In the genomic region with DNA sequence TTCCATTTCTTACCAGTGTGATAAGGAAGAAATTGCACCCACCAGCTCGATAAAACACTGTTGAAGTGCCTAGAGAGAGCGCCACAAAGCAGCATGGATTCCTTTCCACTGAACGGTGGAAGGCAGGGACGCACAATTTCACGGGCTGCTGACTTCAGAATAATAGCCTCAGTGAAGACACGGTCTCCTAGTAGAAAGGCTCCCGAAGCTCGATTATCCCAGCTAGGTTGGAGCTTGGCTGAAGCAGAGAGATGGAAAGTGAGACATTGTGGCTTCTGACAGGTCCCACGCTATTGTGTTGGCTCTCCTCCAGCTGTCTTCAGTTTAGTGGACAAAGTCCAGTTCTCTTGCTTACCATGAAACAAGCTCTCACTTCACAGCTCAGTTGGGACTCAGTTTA, we compare ENCODE assay signal across 9 mouse cellular contexts.
DNase-seq lines count a peak whose midpoint lies in the region; ATAC-seq and TF ChIP-seq lines count a peak whose summit lies in the region.
"Had no signal": no experiment of that assay in that cellular context is flagged by ENCODE, and none has a peak within 500 bp of the region (broad histone marks: within the 10 kb centered on the region; RNA-seq: fewer than 3 reads in every experiment).

No protein-coding gene starts in this region.

- H3K4me3 ChIP-seq in lung, postnatal 0 days (ENCODE audit: low read depth, low read length) = no peak overlapping the region
- H3K4me3 ChIP-seq in hindbrain, embryonic 11.5 days (ENCODE audit: low read depth, low read length) = no peak overlapping the region
- H3K4me3 ChIP-seq: liver, embryonic 13.5 days had no signal

- TF ChIP-seq CTCF in lung, postnatal 0 days (IDR thresholded peaks at IDR 0.05) = no peak

- H3K9ac ChIP-seq in lung, postnatal 0 days (replicated peaks; ENCODE audit: low read depth) = no peak overlapping the region
- H3K9ac ChIP-seq in hindbrain, embryonic 11.5 days (ENCODE audit: low read depth, low read length) = no peak overlapping the region
- H3K9ac ChIP-seq: liver, embryonic 13.5 days had no signal

- no peaks in the 10 kb centered on the region for H3K4me1 ChIP-seq in lung, postnatal 0 days (ENCODE audit: insufficient read depth, low read depth, low read length)
- peaks cover 2% of the 10 kb centered on the region; the same call in 1 of the 2 replicates for H3K4me1 ChIP-seq in hindbrain, embryonic 11.5 days (replicated peaks; ENCODE audit: control insufficient read depth, insufficient read depth, low read length)

- TF ChIP-seq EP300 in lung, postnatal 0 days (IDR thresholded peaks at IDR 0.05) = no peak

- H3K4me2 ChIP-seq in lung, postnatal 0 days (replicated peaks; ENCODE audit: low read depth, low read length) = no peak overlapping the region
- no peak overlapping the region for H3K4me2 ChIP-seq in hindbrain, embryonic 11.5 days (replicated peaks; ENCODE audit: low read depth, low read length)
- H3K4me2 ChIP-seq: liver, embryonic 13.5 days had no signal

- no peaks in the 10 kb centered on the region for H3K9me3 ChIP-seq in lung, postnatal 0 days (ENCODE audit: low read length)
- no peaks in the 10 kb centered on the region for H3K9me3 ChIP-seq in hindbrain, embryonic 11.5 days (ENCODE audit: control insufficient read depth, low read length)
- H3K9me3 ChIP-seq: liver, embryonic 13.5 days had no signal

- 44% methylated on average over 9 of the region's 9 CpGs for WGBS in lung, postnatal 0 days
- WGBS in hindbrain, embryonic 11.5 days = 18% methylated on average over 9 of the region's 9 CpGs

- ATAC-seq in lung, postnatal 0 days = no peak
- peak; percentile 83 for ATAC-seq in hindbrain, embryonic 11.5 days (ENCODE audit: low FRiP score)

- H3K27ac ChIP-seq in lung, postnatal 0 days (ENCODE audit: low read length) = no peak overlapping the region
- no peak overlapping the region for H3K27ac ChIP-seq in hindbrain, embryonic 11.5 days (ENCODE audit: low read depth, low read length)
- H3K27ac ChIP-seq: liver, embryonic 13.5 days had no signal

- DNase-seq in lung, postnatal 0 days (ENCODE audit: low spot score) = peak; percentile 23
- no peak for DNase-seq in lung, adult 18-20 months
- DNase-seq in hindbrain, embryonic 11.5 days (ENCODE audit: low spot score) = peak; percentile 62
- peak; percentile 47 to 53 for DNase-seq in kidney, postnatal 36 days
- DNase-seq in retina, postnatal 1 day = peak; percentile 81
- no peak for DNase-seq in urinary bladder, postnatal 10 days (ENCODE audit: low spot score)
- no peak for DNase-seq in adrenal gland, adult 18-20 months (ENCODE audit: low spot score in 2 of 2)
- DNase-seq: cerebellum, adult 11 months; liver, embryonic 13.5 days had no signal

- no peaks in the 10 kb centered on the region for H3K27me3 ChIP-seq in lung, postnatal 0 days (replicated peaks; ENCODE audit: insufficient read depth, low read length)
- no peaks in the 10 kb centered on the region for H3K27me3 ChIP-seq in hindbrain, embryonic 11.5 days (ENCODE audit: control insufficient read depth, insufficient read depth, low read length)
- H3K27me3 ChIP-seq: liver, embryonic 13.5 days had no signal

- H3K36me3 ChIP-seq in lung, postnatal 0 days (ENCODE audit: insufficient read depth, low read length) = no peaks in the 10 kb centered on the region
- no peaks in the 10 kb centered on the region for H3K36me3 ChIP-seq in hindbrain, embryonic 11.5 days (ENCODE audit: control insufficient read depth, insufficient read depth, low read length)
- H3K36me3 ChIP-seq: liver, embryonic 13.5 days had no signal

Comparison
In these comparisons a context has a peak if more than half of its experiments do, and no peak if none do; other contexts are left out.
1. DNase-seq: peak in lung, postnatal 0 days (single experiment), hindbrain, embryonic 11.5 days (single experiment), kidney, postnatal 36 days (2 of 2) and retina, postnatal 1 day (single experiment); none in lung, adult 18-20 months (0 of 2), urinary bladder, postnatal 10 days (single experiment) and adrenal gland, adult 18-20 months (0 of 2).